Mouse (Mus musculus): ENCODE measurements around the gene Exoc6.
"Not testable (repeated sequence)": the region's sequence is repeated elsewhere in the genome, so short reads cannot be mapped to it uniquely, and the experiment has no call there.

Exoc6 gene

GRCm38 (mm10) chr19:37550101-37551039 is at the start of gene Exoc6:
TSS of gene Exoc6 (plus strand) at chr19:37550418.
- peak; percentile 74 to 83 for DNase-seq

GRCm38 (mm10) chr19:37502996-37503395 is 47.2 kb upstream of the Exoc6 start:
- peak in 1 of 2 experiments; percentile 32 for DNase-seq

- DNase-seq: no peak
Measured at GRCm38 (mm10) chr19:37506066-37506465, 44.2 kb upstream of the Exoc6 start.

- no peak for DNase-seq
Measured at GRCm38 (mm10) chr19:37506614-37507013, 43.6 kb upstream of the Exoc6 start.

- peak; percentile 81 to 94 for DNase-seq
Measured at GRCm38 (mm10) chr19:37509725-37510124, 40.5 kb upstream of the Exoc6 start.

GRCm38 (mm10) chr19:37514811-37515292 is 35.4 kb upstream of the Exoc6 start:
- peak; percentile 40 to 55 for DNase-seq

- DNase-seq: no peak
Measured at GRCm38 (mm10) chr19:37517419-37517818, 32.8 kb upstream of the Exoc6 start.

- DNase-seq: no peak
Measured at GRCm38 (mm10) chr19:37520740-37521433, 29.3 kb upstream of the Exoc6 start.

- no peak for DNase-seq
Measured at GRCm38 (mm10) chr19:37521434-37521781, 28.8 kb upstream of the Exoc6 start.

GRCm38 (mm10) chr19:37523280-37524062 is 26.7 kb upstream of the Exoc6 start:
- no peak for DNase-seq

GRCm38 (mm10) chr19:37525925-37526324 is 24.3 kb upstream of the Exoc6 start:
- DNase-seq: no peak

- DNase-seq: no peak
Measured at GRCm38 (mm10) chr19:37526768-37527167, 23.4 kb upstream of the Exoc6 start.

- not testable (repeated sequence) for DNase-seq
Measured at GRCm38 (mm10) chr19:37527736-37528135, 22.5 kb upstream of the Exoc6 start.

- DNase-seq: no peak
Measured at GRCm38 (mm10) chr19:37528581-37528980, 21.6 kb upstream of the Exoc6 start.

- no peak for DNase-seq
Measured at GRCm38 (mm10) chr19:37529296-37529695, 20.9 kb upstream of the Exoc6 start.

- DNase-seq: peak in 1 of 2 experiments; percentile 39
Measured at GRCm38 (mm10) chr19:37529975-37530515, 20.2 kb upstream of the Exoc6 start.

- DNase-seq: no peak
Measured at GRCm38 (mm10) chr19:37530601-37531000, 19.6 kb upstream of the Exoc6 start.

GRCm38 (mm10) chr19:37531200-37531845 is 18.9 kb upstream of the Exoc6 start:
- DNase-seq: peak in 1 of 2 experiments; percentile 39

- no peak for DNase-seq
Measured at GRCm38 (mm10) chr19:37533196-37533595, 17.0 kb upstream of the Exoc6 start.

- no peak for DNase-seq
Measured at GRCm38 (mm10) chr19:37534737-37535365, 15.4 kb upstream of the Exoc6 start.

- no peak for DNase-seq
Measured at GRCm38 (mm10) chr19:37536426-37536825, 13.8 kb upstream of the Exoc6 start.

GRCm38 (mm10) chr19:37537717-37538116 is 12.5 kb upstream of the Exoc6 start:
- no peak for DNase-seq

Data from spleen, adult 18-20 months (tissue).